Mouse (Mus musculus) frontal cortex, postnatal 36 days (tissue): ENCODE measurements around the gene Cth.
"Not testable (repeated sequence)": the region's sequence is repeated elsewhere in the genome, so short reads cannot be mapped to it uniquely, and the experiment has no call there.

ENCODE experiments used
- DNase-seq, 2 experiments: peaks; one replicate each; pipeline ENCODE4 v3.0.0; 2022; ENCODE audit warnings: low spot score in 2 of 2

Cth gene

DNA sequence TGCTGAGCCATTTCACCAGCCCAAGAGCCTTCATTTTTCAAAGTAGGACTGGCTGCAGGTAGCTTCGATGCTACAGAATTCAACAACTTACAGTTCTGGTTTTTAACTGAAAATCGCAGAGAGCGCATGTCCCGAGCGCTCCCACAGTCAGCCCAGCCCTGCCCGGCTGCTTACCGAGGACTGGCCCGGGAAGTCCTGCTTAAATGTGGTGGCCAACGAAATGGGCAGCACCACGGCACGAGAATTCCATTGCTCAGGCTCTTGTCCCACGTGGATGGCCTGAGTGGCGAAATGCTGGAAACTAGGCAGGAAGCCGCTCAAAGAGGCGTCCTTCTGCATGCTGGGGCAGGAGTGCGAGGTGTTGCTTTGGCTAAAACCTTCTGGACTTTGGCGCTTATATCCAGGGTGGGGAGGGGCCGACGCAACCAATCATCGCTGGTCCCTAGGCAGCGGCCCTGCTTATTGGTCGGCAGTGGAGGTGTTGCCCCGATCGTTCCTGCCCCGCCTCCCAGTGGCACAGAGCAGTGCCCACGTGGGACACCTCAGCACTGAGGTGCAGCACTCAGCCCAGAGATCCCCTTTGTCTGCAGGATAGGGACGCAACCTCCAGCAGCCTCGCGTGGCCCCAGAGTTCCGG lies at the start of gene Cth:
Gene Cth, minus strand, starts transcription at position 386 of the 637 bp plus-strand sequence.
- DNase-seq = peak; percentile 83 to 86

DNA sequence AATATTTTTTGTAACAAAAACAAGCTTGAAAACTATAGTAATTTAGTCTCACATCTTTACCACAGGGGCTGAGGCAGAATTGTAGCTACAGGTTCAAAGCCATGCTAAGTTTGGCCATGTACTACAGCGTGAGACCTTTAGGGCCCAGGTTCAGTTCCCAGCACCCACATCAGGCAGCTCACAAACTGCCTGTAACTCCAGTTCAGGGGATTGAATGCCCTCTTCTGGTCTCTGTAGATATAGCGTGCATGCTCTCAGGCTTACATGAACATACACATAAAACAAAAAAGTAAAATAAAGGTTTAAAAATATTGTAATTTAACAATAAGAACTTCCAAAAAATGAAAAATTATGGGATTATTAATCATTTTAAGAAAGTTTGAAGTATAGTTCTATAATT lies 48.4 kb upstream of the Cth start:
- DNase-seq = no peak

DNA sequence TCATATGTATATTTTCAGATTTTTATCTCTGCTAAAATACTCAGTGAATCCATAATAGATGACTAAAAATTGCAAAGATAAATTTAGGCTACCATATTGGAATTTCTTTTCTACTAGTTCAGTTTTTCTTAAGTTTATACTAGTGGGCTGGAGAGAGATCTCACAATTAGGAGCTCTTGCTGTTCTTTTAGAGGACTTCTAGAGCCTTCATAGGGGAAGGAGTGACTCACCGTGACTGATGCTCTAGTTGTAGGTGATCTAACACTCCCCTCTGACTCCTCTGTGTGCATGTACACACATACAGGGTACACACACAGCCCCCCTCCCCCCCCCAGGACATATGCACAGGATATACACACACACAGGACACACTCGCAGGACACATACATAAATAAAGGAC lies 46.3 kb upstream of the Cth start:
- DNase-seq = no peak

DNA sequence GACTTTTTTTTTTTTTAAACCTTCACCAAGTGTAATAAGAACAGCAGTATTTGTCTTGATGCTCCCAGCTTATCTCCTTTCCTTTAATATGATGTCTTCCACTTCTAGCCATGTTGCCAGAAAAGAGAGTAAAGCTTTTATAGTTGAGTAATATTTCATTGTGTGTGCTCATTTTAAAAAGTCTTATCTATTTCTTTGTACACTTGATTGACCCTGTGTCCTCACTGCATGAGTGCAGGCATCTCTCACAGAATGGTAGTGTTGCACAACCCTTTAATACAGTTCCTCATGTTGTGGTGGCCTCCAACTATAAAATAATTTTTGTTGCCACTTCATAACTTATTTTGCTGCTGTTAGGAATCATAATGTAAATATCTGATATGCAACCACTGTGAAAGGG lies 32.4 kb upstream of the Cth start:
- no peak for DNase-seq

DNA sequence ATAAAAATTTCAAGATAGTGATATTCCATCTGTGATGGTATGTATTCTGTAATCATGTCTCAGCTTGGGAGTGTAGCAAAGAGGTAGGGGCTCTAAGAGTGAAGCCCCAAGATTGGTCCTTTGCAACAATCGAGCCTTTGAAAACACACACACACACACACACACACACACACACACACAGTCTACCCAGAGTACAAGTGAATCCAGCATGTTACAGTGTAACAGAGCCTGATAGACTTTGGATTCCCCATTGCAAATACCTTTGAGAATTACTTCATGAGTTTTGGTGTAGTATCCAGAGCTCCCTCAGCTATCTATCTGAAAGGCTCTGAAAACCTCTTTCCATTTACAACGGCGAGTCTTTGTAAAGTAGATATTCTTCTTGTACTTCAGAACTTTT lies 31.3 kb upstream of the Cth start:
- DNase-seq = no peak

DNA sequence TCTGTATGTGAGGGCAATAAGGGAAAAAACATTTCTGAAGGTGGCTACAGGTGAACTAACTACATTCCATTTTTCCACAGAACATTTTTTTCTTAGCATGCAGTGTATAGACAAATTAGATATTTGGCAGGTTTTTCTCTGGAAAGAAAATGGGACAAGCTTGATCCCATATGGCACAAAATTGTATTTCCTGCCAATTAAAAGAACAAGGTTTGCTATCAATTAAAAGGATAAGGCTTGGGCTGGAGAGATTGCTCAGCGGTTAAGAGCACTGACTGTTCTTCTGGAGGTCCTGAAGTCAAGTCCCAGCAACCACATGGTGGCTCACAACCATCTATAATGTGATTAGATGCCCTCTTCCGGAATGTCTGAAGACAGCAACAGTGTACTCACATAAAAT lies 30.6 kb upstream of the Cth start:
- no peak for DNase-seq

DNA sequence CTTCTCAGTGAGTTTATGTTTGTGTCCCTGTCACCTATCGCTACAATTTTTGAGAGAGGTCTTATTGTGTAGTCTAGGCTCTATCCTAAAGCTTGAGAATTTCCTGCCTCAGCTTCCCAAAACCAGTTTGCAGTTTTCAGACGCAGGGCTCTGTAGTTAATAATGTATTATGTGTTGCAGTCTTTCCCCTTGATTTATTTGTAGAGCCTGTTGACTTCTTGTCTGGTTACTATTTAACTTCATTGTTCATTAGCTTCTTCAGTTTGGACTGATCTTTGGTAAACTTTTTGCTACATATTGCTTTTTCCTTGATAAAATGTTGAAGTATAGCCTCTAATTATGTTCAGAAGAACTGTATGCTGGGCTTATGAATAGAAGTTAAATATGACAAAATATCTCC lies 27.8 kb upstream of the Cth start:
- no peak for DNase-seq

DNA sequence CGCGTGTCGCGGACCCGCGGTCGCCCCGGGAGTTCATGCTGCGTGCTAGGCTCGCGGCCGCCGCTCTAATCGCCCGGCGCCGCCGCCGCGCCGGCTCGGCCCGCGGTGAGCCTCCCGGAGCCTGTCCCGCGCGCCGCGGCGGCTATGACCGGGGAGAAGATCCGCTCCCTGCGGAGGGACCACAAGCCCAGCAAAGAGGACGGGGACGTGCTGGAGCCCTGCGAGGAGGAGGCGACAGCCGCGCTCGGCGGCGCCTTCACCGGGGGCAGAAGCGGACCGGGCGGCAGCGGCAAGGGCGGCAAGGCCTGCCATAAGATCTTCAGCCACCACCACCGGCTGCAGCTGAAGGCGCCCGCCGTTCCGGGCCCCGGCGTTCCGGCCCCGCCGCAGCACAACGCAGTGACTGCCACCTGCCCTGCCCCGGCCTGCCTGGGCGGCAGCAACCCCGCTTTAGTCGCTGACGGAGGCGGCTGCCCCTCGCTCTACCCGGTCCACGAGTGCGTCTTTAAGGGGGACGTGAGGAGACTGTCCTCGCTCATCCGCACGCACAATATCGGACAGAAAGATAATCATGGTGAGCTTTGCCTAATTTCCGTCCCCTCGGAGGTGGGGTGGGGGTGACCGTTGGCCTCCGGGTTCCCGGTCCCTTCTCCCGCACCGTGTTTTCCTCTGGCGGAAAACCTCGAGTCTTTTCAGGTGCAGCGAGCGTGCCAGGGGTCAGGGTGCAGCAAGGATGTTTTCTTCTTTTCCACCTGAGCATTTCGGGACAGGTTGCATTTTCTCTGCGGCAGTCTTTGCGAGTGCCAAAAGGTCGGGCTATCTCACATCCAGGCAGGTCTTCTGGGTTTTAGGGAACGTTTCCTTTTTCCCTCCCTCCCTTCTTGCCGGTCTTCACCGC lies 22.8 kb upstream of the Cth start:
- DNase-seq = peak; percentile 28 to 43

DNA sequence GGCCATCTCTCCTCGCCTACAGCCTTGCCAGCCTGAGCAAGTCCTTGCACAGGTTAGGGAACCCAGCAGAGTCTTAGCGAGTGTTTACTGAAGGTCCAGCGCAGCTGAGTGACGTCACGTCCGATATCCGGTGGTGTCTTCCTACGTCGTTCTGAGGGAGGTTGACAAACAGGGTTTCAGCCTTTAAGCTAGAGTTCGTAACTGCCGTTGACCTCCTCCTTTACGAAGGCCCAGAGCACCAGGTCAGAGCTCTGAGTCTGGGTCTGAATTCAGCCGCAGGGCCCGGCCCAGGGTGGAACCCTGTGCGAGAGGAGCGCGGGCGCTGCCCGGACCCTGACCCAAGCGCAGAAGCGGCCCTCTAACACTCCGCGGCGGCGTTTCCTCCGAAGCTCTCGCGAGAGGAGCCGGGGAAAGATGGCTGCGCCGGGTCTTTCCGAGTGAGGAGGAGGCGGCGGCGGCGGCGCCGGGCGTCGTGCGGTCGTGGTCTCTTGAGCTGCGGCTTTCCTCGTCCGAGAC lies 22.0 kb upstream of the Cth start, which contains the start of gene Ankrd13c:
Gene Ankrd13c, plus strand, starts transcription at position 397 of the 516 bp plus-strand sequence.
- DNase-seq = peak; percentile 93 to 95

DNA sequence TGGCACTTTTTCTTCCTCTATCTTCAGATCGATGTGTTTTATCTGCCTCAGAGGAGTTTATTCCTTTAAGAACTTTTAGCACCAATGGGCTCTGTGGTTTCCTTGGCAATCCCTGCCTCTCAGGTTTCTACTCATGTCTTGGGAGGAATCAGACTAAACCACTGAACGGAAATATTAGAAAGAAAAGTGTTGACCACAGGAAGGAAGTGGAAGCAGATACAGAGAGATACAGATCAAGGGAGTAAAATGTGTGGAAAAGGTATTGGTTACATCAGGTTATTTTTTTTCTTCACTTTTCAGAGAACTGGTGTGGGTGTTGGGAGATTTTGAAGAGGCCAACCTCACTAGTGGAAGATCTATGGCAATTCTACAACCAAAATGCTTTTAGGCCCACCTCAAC lies 13.7 kb upstream of the Cth start:
- no peak for DNase-seq

DNA sequence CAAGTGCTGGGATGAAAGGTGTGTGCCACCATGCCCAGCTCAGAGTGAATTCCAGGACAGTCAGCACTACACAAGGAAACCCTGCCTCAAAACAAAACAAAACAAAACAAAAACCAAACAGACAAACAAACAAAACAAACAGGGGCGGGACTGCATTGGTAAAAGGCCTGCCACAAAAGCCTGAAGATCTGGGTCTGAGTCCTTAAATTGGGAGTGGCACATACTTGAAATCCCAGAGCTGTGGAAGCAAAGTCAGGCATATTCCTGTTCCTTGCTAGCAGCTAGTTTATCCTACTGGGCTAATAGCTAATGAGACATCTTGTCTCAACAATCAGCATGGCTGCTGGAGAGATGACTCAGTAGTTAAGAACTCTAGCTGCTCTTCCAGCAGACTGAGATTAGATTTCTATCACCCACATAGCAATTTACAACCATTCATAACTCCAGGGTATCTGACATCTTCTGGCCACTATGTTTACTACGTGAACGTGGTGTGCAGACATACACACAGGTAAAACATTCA lies 9.5 kb upstream of the Cth start:
- no peak for DNase-seq

DNA sequence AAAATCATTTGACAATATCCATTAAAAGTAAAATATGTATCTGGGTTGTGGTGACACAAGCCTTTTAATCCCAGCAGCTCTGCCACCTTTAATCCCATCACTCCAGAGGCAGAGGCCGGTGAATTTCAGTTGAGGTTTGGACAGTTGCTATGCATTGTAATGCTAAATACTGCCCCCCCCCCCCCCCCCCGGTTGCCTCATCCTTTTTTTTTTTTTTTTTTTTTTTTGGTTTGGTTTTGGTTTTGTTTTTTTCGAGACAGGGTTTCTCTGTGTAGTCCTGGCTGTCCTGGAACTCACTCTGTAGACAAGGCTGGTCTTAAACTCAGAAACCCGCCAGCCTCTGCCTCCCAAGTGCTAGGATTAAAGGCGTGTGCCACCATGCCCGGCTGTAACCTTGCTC lies 8.3 kb upstream of the Cth start:
- DNase-seq = not testable (repeated sequence)

DNA sequence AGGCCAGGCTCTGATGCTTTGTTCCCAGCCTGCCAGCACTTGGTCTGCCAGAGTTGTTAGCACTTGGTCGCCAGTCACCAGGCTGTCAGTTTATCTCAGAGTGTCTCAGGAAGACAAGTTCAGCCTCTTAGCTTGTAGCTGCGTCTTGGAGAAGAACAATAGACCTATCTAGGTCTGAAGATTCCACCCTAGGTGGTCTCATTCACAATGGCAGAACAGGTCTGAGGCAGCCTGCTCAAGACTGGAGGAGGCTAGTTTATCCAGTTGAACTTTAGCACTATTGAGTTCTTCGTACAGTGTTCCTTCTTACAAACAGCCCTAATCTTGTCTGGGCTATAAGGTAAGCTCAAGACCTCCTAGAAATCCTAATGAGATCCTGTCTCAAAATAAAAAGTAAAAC lies 7.2 kb upstream of the Cth start:
- DNase-seq = no peak

DNA sequence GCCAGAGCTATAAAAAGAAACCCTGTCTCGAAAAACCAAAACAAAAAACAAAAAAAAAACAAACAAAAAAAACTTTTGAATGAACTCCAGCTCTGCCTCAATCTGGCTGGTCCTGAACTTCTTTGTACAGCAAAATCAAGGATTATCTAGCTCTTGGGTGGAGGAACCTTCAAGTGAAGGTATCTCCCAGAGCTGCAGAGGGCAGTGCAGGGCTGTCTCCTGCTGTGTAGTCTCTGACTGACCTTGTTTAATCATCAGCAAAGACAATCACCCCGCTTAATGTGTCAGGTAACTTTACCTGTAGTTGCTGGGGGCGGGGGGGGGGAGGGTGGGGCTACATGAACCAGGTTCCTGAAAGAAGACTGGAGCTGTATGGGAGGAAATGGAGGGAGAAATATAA lies 6.7 kb upstream of the Cth start:
- DNase-seq = no peak

DNA sequence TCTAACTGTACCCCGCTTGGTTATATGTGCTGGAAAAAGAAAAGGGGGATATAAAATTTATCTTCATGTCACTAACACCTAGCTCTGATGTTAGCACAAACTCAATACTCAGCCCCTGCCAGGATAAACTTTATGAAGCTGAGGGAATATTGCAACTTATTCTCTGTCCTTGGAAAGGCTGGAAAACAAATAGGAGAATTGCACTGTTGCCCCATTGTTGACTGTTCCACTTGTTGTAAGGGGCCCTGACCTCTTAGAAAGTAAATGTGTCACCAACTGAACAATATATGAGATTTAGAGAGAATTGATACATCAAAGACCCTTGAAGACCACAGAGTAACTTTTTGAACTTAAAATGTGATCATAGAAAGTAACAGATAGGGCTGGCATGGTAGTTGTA lies 4.5 kb upstream of the Cth start:
- DNase-seq = no peak

DNA sequence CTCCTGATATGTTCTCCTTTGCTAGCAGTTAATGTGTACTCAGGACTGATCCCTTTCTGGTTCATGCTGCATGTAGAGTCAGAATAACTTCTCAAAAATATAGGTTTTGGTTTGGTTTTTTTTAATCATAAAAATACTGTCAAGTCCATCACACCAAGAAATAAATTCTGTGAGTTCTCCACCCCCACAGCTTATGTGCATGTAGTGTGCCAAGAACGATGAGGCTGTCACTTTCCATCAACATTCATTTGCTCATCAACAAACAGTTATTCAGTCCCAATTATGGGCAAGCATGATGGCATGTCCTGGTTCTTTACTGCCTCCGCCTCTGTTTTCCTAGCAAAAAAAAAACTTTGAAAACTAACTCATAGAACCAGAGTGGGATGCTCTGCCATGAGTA lies 3.9 kb upstream of the Cth start:
- DNase-seq = peak in 1 of 2 experiments; percentile 31

DNA sequence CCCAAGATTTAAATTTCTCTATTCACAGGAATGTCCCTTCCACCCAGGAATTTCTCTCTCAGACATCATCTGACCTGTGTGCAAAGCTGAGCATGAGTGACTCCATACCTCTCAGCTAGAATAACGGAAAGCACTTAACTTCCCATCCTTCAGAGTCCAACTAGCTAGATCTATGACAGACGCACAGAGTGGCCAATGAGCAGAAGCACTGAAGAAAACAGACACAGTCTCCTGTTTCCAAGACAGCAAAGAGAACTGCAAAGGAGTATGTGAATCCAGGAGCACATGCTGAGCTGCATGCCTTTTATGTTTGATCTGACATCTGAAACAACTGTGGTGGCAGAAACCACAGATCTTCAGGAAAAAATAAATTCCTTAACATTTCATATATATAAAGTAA lies 1.9 kb upstream of the Cth start:
- DNase-seq = no peak

DNA sequence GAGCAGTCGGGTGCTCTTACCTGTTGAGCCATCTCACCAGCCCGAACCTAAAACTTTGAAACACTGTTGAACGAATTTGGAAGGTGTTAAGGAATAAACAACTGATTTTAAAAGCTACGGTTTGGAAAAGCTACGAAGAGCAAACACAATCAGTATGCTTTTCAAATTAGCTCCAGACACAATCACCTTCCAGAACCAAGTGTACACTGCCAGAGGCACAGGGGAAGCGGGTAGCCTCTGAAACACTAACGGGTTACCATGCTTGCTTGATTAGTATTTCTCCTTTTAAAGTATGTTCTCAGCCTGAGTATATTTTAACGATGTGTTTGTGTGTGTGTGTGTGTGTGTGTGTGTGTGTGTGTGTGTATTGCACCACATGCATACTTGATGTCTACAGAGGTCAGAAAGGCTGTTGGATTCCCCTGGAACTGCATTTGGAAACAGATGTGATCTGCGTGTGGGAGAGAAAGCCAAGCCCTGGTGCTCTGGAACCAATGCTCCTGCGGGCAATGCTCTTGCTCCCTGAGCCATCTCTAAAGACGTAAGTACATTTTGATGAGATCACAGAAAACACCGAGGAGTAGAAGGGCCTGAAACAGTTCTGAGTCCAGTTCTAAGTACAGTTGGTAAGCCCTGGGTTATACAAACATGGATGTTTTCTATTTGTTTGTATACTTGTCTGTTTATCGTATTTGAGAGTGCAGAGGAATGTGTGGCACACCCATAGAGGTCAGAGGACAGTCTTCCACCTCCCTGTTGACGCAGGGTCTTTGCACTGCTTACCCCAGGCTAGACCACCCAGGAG lies 1.0 kb upstream of the Cth start:
- DNase-seq = no peak

DNA sequence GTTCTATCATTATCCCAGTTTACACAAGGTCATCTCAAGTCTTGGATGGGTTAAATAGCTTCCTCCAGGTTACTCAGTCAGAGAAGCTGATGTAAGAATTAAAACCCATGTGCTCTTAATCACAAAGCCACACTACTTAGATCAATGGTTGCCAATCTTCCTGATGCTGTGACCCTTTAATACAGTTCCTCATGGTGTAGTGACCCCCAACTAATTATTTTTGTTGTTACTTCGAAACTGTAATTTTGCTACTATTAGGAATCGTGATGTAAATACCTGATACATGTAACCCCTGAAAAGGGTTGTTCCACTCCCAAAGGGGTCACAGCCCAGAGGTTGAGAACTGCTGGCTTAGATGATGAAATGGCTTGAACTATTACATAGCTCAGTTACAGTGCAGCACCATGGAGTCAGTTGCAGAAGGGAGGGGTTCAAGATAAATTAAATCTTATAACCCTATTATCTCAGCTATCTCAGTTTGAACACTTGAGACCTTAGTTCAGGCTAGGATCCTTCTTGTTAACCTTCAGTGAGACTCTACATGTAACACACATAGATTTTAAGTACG lies 1.5 kb downstream of the Cth start:
- DNase-seq = no peak

DNA sequence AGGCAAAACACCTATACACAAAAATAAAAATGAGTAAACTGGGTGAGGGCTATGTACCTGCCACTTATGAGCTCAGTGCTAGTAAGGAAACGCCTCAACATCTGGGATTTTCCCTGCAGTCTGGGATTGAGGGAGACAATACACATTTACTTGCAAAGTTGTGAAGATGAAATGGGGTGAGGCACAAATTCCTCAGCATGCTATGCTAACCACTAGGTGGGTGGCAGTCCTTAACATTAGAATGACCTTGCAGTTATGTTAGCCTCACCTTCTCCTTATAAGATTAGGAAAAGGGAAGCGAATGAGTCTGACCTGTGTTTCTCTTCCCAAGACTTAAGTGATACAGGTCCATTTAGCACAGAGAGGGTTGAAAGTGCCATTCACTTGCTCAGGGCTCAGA lies 3.5 kb downstream of the Cth start:
- DNase-seq = no peak

DNA sequence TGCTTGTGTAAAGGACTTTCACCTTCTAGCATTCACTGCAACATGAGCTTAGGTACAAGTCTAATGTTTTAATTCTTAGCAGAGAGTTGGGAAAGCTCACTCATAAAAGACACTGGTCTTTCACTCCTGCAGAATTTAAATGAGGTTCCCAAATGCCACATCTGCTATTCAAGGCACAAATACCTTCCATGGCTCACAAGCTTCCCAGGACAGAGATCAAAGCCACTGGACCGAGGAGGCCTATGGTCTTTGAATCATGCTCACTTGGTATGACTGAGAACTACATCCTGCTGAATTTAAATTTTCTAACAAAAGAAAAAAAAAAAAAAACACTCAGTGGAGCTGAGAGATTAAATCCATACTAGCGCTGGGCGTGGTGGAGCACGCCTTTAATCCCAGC lies 8.5 kb downstream of the Cth start:
- no peak for DNase-seq

DNA sequence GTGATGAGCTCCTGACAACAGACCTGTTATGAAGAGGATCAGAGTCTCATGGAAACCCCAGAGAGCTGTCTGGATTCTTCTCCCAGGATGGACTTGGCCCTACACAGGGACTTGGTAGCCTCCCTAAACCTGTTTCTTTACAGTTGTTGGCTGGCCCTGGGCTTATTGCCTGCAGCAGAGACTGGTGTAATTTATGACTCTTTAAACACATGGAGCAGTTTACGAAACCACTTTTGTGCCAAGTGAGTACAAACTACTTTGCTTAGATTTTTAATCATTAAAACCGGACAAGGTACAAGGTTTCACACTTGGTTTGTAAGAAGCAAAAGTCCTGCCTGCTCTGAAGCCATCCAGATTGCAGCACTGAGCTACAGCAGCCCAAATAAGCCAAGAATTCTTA lies 12.7 kb downstream of the Cth start:
- no peak for DNase-seq
